Mouse (Mus musculus) layer of hippocampus, postnatal 10 days (tissue): ENCODE results near the gene Dpp7. TPM values are rescaled to one million over a fixed set of nuclear protein-coding genes. Genes with fewer than 3 reads are reported as not detected.

Experiments used
- DNase-seq, 2 experiments: peaks; one replicate each; pipeline ENCODE4 v3.0.0; 2021; ENCODE audit warnings: low spot score in 2 of 2
- total RNA-seq, 2 experiments: library from RNA; stranded (reverse); gene quantifications; 2 replicates each; pipeline ENCODE4 v1.2.3; 2021

Dpp7 gene
- total RNA-seq, 2 experiments from 2014 or later: 21.2 to 28.0 TPM

DNA sequence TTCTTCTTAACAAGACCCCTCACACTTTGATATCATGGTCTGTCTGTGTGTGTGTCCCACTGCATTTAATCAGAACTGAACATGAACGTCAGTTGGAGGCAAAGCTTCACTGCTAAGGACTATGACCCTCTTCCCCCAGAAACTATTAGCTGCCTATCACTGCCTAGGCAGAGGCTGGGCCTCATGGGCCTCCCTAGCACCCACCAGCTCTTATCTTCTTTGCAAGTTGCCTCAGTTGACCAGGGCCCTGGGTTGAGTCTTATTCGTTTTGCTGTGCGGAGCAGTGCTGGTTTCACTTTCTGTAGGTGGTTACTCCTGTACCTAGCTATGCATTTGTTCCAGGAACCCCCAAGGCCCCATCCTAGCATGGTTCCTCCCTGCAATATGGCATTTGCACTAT is 13.8 kb upstream of the Dpp7 start:
- DNase-seq: no peak

DNA sequence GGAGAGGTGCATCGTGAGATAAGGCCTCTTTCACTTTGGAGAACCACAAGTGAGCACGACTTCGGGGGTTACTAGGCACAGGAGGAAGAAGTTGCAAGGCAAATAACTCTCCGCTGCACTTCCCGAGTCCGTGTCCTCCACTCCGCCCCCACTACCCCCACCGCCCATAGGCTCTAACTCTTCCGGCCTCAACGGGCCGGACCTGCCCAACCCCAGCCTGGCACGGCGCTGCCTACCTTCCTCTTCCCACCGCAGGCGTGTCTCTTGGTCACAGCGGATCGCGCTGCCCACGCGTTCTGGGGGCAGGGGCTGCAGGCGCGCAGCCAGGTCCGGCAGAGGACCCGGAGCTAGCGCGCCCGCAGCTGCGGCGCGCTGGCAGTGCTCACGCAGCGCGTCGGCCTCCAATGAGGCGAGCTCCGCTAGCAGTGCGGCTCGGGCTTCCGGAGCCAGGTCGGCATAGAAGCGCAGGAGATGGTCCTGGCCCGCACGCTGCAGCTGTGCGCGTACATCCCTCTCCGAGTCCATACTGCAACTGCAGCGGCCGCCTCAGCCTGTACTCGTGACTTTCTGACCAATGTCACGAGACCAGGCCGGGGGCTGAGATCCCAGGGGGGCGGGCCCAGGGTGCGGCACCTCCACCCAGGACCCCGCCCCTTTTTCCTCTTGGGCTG is 9.1 kb upstream of the Dpp7 start, which contains the start of gene Uap1l1:
Gene Uap1l1 (minus strand): TSS at position 592 of the 671 bp plus-strand sequence.
- DNase-seq: peak; percentile 54 to 67

GRCm38 (mm10) chr2:25364761-25365090 is 8.6 kb upstream of the Dpp7 start:
- no peak for DNase-seq

DNA sequence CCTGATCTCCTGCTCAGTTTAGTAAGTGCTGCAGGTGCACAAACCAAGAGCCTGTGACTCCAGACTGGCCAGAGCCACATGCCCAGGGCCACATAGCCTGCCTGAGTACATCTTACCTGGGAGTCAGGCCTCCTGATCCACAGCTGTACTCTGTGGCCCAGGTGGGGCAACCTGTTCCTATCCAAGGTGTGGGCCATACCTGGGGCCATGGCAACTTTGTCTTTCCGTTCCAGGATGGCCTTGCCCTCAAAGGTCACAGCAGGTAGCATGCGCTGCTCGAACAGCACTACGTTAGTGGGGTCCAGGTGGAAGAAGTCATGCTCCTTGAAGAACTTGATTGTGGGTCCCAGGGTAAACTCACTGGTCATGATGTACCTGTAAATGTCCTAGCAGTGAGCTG is 8.2 kb upstream of the Dpp7 start:
- no peak for DNase-seq

GRCm38 (mm10) chr2:25363478-25364178 is 7.5 kb upstream of the Dpp7 start:
- DNase-seq: no peak

GRCm38 (mm10) chr2:25359848-25360247 is 3.7 kb upstream of the Dpp7 start:
- DNase-seq: no peak

GRCm38 (mm10) chr2:25355419-25356066 is 616 bp downstream of the Dpp7 start:
- DNase-seq: no peak

DNA sequence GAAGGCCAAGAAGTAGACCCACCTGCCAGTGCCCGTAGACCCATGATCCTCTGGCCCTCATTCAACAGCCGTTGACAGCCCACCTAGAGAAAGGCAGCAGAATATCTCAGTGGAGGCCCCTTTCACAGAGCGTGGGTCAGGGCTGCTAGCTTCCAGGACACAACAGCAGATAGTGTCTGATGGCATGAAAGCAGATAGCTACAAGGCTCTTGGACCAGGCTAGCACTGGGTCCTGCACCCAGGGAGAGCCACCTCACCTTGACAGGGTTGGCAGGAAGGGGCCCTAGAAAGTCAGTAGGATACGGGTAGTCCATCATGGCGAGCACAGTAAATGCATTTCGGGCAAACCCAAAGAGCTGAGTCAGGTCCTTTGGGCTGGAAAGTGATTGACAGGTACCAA is 1.9 kb downstream of the Dpp7 start:
- DNase-seq: no peak

GRCm38 (mm10) chr2:25350701-25351100 is 5.5 kb downstream of the Dpp7 start:
- DNase-seq: no peak

DNA sequence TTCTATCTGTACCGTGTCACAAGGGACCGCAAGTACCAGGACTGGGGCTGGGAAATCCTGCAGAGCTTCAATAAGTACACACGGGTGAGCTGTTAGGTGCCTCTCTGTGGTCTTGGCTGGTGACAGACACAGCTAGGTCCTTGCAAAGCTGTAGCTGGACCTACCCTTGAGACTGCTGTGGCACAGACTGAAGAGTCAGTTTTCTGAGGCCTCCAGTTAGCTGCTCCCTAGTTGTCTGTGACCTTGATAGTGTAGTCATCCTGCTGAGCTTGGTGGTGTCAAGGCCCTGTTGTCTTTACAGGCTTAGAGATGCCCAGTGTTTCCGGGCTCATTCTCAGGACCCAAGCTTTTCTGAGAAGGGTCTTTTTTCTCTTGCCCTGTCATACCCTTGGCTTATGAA is 6.7 kb downstream of the Dpp7 start:
- no peak for DNase-seq

GRCm38 (mm10) chr2:25348162-25348561 is 8.0 kb downstream of the Dpp7 start:
- DNase-seq: no peak

GRCm38 (mm10) chr2:25338303-25338702 is 17.9 kb downstream of the Dpp7 start:
- no peak for DNase-seq

DNA sequence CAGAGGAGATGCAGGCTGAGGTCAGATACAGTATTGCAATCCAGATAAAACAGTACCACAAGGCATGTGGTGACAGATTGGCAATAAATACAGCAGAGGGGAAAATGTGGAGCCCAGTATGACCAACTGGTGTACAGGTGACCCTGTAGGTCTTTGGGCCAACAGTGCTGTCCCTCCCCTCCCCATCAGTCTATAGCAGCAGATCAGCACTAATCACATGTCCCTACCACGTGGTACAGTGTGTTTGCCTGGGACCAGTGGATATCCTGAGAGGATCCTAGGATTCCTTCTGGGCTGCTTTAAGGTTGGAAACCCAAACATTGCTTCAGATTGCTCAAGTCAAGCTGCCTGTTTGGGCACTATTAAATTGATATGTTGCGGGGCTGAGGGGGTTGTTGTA is 22.6 kb downstream of the Dpp7 start:
- DNase-seq: no peak

DNA sequence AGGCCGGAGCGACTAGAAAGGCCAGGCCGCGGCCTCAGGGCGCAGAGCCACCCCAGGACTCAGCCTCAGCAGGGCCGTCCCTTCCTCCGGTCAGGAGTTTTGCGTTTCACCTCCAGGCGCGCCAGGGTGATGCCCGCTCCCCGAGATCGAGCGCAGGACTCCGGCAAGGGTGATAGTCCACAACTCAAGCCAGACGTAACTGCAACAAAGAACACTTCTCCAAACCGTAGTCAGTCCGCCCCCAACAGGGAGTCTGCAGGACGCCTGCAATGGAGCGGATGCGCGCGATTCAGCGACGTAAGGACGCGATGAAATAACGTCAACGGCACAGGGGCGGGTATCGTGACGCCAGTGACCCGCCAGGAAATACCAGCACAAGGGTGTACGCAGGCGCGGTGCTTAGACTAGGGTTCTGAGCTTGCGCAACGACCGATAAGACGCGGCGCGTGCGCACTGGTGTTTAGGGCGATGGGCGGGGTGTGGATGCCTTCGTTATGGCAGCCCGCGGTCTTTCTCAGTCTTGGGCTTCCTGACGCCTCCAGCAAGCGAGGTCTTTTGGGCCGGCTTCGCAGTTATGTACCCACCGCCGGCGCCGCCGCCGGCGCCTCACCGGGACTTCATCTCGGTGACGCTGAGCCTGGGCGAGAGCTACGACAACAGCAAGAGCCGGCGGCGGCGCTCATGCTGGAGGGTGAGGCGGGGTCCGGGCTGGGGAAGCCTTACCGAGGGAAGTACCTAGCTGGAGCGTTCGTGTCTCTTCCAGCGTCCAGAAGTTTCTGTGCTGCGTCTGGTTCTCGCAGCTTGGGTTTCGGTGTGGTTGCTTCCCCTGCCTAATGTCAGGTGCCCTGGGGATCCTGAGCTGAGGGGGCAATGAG is 23.6 kb downstream of the Dpp7 start, which contains the start of gene Man1b1:
Gene Man1b1 (plus strand): TSS at position 53 of the 875 bp plus-strand sequence.
- peak; percentile 99 for DNase-seq

- no peak for DNase-seq
These were observed 24.7 kb downstream of the Dpp7 start for GRCm38 (mm10) chr2:25331470-25331869.

GRCm38 (mm10) chr2:25328440-25328839 is 27.7 kb downstream of the Dpp7 start:
- DNase-seq: peak; percentile 33 to 51

- DNase-seq: no peak
These were observed 30.1 kb downstream of the Dpp7 start for GRCm38 (mm10) chr2:25326036-25326435.

DNA sequence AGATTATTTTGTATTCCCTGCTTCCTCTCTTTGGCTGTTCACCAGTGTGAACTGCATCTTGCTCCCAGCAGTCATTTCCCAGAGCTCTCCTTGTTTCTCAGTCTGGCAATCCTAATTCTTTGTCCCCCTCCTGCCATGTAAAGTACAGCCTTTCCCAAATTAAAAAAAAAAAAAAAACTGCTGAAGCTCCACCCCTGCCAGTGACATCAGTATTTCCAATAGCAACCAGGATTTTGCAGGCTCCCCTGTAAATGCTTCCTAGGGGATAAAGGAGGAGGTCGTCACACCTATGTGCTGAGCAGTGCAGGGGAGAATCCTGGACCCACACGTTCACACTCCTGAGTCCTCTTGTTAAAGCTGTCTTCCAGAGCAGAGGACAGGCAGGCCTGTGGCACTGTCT is 36.1 kb downstream of the Dpp7 start:
- DNase-seq: no peak

DNA sequence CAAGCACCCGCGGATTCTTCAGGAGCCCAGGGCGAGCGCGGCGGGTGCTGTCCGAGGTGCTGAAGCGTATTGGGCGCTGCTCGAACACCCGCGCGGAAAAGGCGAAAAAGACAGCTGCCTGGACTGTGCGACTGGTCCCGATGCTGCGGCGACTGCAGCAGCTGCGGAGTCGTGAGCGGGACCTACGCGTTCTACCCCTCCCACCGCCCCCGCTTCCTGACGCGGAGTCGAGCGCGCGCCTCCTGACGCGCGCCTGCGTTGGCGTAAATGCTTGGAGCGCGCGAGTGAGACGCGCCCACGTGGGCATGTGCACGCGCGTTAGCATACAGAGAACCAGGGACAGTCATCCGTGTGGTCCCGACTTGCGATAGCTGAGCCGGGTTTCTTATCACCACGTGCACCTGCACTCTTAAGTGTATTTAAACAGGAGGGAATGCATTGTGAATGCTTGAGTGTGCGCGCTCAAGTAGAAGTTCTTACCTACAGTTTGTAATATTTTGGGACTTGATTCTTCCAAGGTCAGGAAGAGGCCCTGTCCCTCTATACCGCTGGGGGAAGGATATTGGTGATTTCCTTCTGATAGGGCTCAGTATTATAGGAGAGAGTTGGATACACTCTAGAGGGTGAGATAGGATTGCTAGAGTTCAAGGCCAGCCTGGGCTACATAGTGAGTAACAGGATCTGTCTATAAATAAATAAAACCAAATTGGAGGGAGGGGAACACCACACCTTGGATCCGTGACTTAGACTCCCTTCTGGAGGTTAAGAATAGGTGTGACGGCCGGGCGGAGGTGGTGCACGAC is 37.0 kb downstream of the Dpp7 start, which contains the start of gene Grin1:
Gene Grin1 (minus strand): TSS at position 217 of the 803 bp plus-strand sequence.
- peak; percentile 78 to 83 for DNase-seq
